Mouse (Mus musculus) small intestine, adult 2 months (tissue): Measurements from ENCODE around the gene Cttnbp2. TPM values are rescaled to one million over a fixed set of nuclear protein-coding genes. Genes with fewer than 3 reads are reported as not detected.

Source experiments
- H3K27ac ChIP-seq: fragments of 200-500 bp; 2 replicates; pipeline ENCODE4 v1.5.1; 2012; ENCODE audit warnings: low read depth, low read length, control low read depth, inconsistent platforms; ENCODE audit not compliant: insufficient read depth
- H3K27me3 ChIP-seq: fragments of 200-500 bp; 2 replicates; pipeline ENCODE4 v1.6.1; 2012; ENCODE audit warnings: mild to moderate bottlenecking, moderate library complexity, low read length, inconsistent platforms; ENCODE audit not compliant: control insufficient read depth, insufficient read depth
- H3K36me3 ChIP-seq: fragments of 200-500 bp; 2 replicates; pipeline ENCODE4 v1.6.1; 2012; ENCODE audit warnings: mild to moderate bottlenecking, low read length, control low read depth, inconsistent platforms; ENCODE audit not compliant: control insufficient read depth, insufficient read depth
- H3K4me1 ChIP-seq: fragments of 200-500 bp; 2 replicates; pipeline ENCODE4 v1.6.1; 2012; ENCODE audit warnings: low read length, inconsistent platforms, mixed read lengths; ENCODE audit not compliant: control insufficient read depth, insufficient read depth, insufficient read length
- H3K4me3 ChIP-seq: fragments of 200-500 bp; 2 replicates; pipeline ENCODE4 v1.5.1; 2012; ENCODE audit warnings: low read depth, mild to moderate bottlenecking, control low read depth, inconsistent platforms, low read length, moderate library complexity
- CTCF ChIP-seq: fragments of 200-500 bp; IDR thresholded peaks from 2 replicates; pipeline ENCODE4 v1.5.1; 2012; ENCODE audit warnings: low read depth, mild to moderate bottlenecking, control low read depth, inconsistent platforms, low read length, moderate library complexity, mixed read lengths; ENCODE audit not compliant: insufficient replicate concordance, insufficient read length; ENCODE audit errors: extremely low read depth
- POLR2A ChIP-seq: fragments of 200-500 bp; IDR thresholded peaks from 2 replicates; pipeline ENCODE4 v1.6.1; 2012; ENCODE audit warnings: low read depth, mild to moderate bottlenecking, control low read depth, inconsistent platforms, low read length, moderate library complexity
- WGBS: fragments of 180-500 bp; shearing (Covaris S2); methylation state at CpG from one replicate; pipeline ENCODE4 v1.1.7; 2018; 5-methylcytosine and 5-hydroxymethylcytosine counted together
- polyA plus RNA-seq: library from polyadenylated mRNA; depleted of rRNA; stranded (reverse); fragments of >200 nt; gene quantifications from 2 replicates; pipeline ENCODE4 v1.2.3, GENCODE M21; 2012

Gene Cttnbp2
- polyA plus RNA-seq, 1 experiment = 0.46 TPM

- WGBS = 66% methylated on average over 5 of the region's 5 CpGs
- Histone ChIP-seq H3K36me3 (no peaks in the 10 kb centered on the region), H3K27me3 (no peaks in the 10 kb centered on the region), H3K4me1 (no peaks in the 10 kb centered on the region), H3K27ac (no peak overlapping the region), H3K4me3 (no peak overlapping the region)
- TF ChIP-seq CTCF (no peak), POLR2A (no peak)
These were observed 30.6 kb downstream of the Cttnbp2 start for GRCm38 (mm10) chr6:18484061-18484460.

- Histone ChIP-seq H3K27ac (no peak overlapping the region), H3K36me3 (no peaks in the 10 kb centered on the region), H3K4me1 (no peaks in the 10 kb centered on the region), H3K27me3 (no peaks in the 10 kb centered on the region), H3K4me3 (no peak overlapping the region)
- TF ChIP-seq CTCF (no peak), POLR2A (no peak)
These were observed 32.1 kb downstream of the Cttnbp2 start for GRCm38 (mm10) chr6:18482546-18482945.

GRCm38 (mm10) chr6:18481781-18482180 lies 32.9 kb downstream of the Cttnbp2 start:
- no peak for TF ChIP-seq POLR2A
- TF ChIP-seq CTCF = no peak
- no peaks in the 10 kb centered on the region for H3K27me3 ChIP-seq
- WGBS = 78% methylated on average over 3 of the region's 3 CpGs

GRCm38 (mm10) chr6:18477313-18477930 lies 37.2 kb downstream of the Cttnbp2 start:
- H3K27me3 ChIP-seq = no peaks in the 10 kb centered on the region
- no peaks in the 10 kb centered on the region for H3K36me3 ChIP-seq
- TF ChIP-seq CTCF (no peak), POLR2A (no peak)
- H3K27ac ChIP-seq = no peak overlapping the region
- no peak overlapping the region for H3K4me3 ChIP-seq
- WGBS = 81% methylated on average over 1 of the region's 1 CpGs
- H3K4me1 ChIP-seq = no peaks in the 10 kb centered on the region

More at GRCm38 (mm10) chr6:18481781-18482180, 32.9 kb downstream of the Cttnbp2 start:
- Histone ChIP-seq H3K36me3 (no peaks in the 10 kb centered on the region), H3K27ac (no peak overlapping the region), H3K4me1 (no peaks in the 10 kb centered on the region), H3K4me3 (no peak overlapping the region)

GRCm38 (mm10) chr6:18474983-18475382 lies 39.7 kb downstream of the Cttnbp2 start:
- H3K27ac ChIP-seq = no peak overlapping the region
- no peaks in the 10 kb centered on the region for H3K36me3 ChIP-seq
- no peak overlapping the region for H3K4me3 ChIP-seq
- 65% methylated on average over 2 of the region's 2 CpGs for WGBS
- TF ChIP-seq CTCF = no peak
- no peak for TF ChIP-seq POLR2A
- no peaks in the 10 kb centered on the region for H3K4me1 ChIP-seq
- no peaks in the 10 kb centered on the region for H3K27me3 ChIP-seq

GRCm38 (mm10) chr6:18474541-18474940 lies 40.1 kb downstream of the Cttnbp2 start:
- H3K4me1 ChIP-seq = no peaks in the 10 kb centered on the region
- WGBS = 60% methylated on average over 1 of the region's 1 CpGs
- no peak for TF ChIP-seq POLR2A
- TF ChIP-seq CTCF = no peak
- no peaks in the 10 kb centered on the region for H3K27me3 ChIP-seq
- no peak overlapping the region for H3K4me3 ChIP-seq
- no peaks in the 10 kb centered on the region for H3K36me3 ChIP-seq
- H3K27ac ChIP-seq = no peak overlapping the region

GRCm38 (mm10) chr6:18469206-18469605 lies 45.4 kb downstream of the Cttnbp2 start:
- H3K27ac ChIP-seq = no peak overlapping the region
- WGBS = 70% methylated on average over 2 of the region's 2 CpGs
- no peaks in the 10 kb centered on the region for H3K4me1 ChIP-seq
- H3K36me3 ChIP-seq = no peaks in the 10 kb centered on the region
- no peak overlapping the region for H3K4me3 ChIP-seq
- no peaks in the 10 kb centered on the region for H3K27me3 ChIP-seq
- TF ChIP-seq POLR2A (no peak), CTCF (no peak)

GRCm38 (mm10) chr6:18467777-18468176 lies 46.9 kb downstream of the Cttnbp2 start:
- no peak for TF ChIP-seq CTCF
- no peak for TF ChIP-seq POLR2A
- no peaks in the 10 kb centered on the region for H3K27me3 ChIP-seq
- 66% methylated on average over 2 of the region's 2 CpGs for WGBS
- no peaks in the 10 kb centered on the region for H3K36me3 ChIP-seq
- H3K4me3 ChIP-seq = no peak overlapping the region
- H3K4me1 ChIP-seq = no peaks in the 10 kb centered on the region
- no peak overlapping the region for H3K27ac ChIP-seq
